Mouse (Mus musculus) left cerebral cortex, adult 8-10 months (tissue): ENCODE data around the gene Cald1. TPM values are rescaled to one million over a fixed set of nuclear protein-coding genes. Genes with fewer than 3 reads are reported as not detected.

Source experiments
- DNase-seq, 2 experiments: peaks; one replicate each; pipeline ENCODE4 v3.0.0; 2022; ENCODE audit warnings: low spot score in 2 of 2
- total RNA-seq, 4 experiments: library from RNA; stranded (reverse); gene quantifications; 2 replicates each; pipeline ENCODE4 v1.2.4; 2022

Gene Cald1
- 10 to 100 TPM; 18.9 to 22.6 (median 20.5) TPM for total RNA-seq

- DNase-seq = no peak
These were observed at the start of gene Cald1 for GRCm38 (mm10) chr6:34598121-34599065. Cald1 (plus strand) TSS chr6:34598500.

GRCm38 (mm10) chr6:34549017-34549416 is 49.3 kb upstream of the Cald1 start:
- no peak for DNase-seq

- no peak for DNase-seq
These were observed 45.7 kb upstream of the Cald1 start for GRCm38 (mm10) chr6:34552489-34553157.

GRCm38 (mm10) chr6:34554291-34554997 is 43.9 kb upstream of the Cald1 start:
- no peak for DNase-seq

GRCm38 (mm10) chr6:34559521-34559920 is 38.8 kb upstream of the Cald1 start:
- no peak for DNase-seq

GRCm38 (mm10) chr6:34565176-34565880 is 33.0 kb upstream of the Cald1 start:
- DNase-seq = no peak

GRCm38 (mm10) chr6:34567298-34567697 is 31.0 kb upstream of the Cald1 start:
- no peak for DNase-seq

- DNase-seq = no peak
These were observed 18.7 kb upstream of the Cald1 start for GRCm38 (mm10) chr6:34579504-34580068.

- DNase-seq = no peak
These were observed 14.9 kb upstream of the Cald1 start for GRCm38 (mm10) chr6:34583365-34583764.

- peak in 1 of 2 experiments; percentile 22 for DNase-seq
These were observed 10.2 kb upstream of the Cald1 start for GRCm38 (mm10) chr6:34588066-34588465.

GRCm38 (mm10) chr6:34590716-34591115 is 7.6 kb upstream of the Cald1 start:
- no peak for DNase-seq

GRCm38 (mm10) chr6:34593353-34593752 is 4.9 kb upstream of the Cald1 start:
- no peak for DNase-seq

- no peak for DNase-seq
These were observed 984 bp upstream of the Cald1 start for GRCm38 (mm10) chr6:34597316-34597715.

- DNase-seq = no peak
These were observed 871 bp downstream of the Cald1 start for GRCm38 (mm10) chr6:34599171-34599570.

- DNase-seq = no peak
These were observed 1.4 kb downstream of the Cald1 start for GRCm38 (mm10) chr6:34599631-34600111.

GRCm38 (mm10) chr6:34600850-34601249 is 2.5 kb downstream of the Cald1 start:
- DNase-seq = no peak

GRCm38 (mm10) chr6:34602091-34602490 is 3.8 kb downstream of the Cald1 start:
- DNase-seq = no peak

- no peak for DNase-seq
These were observed 8.1 kb downstream of the Cald1 start for GRCm38 (mm10) chr6:34606407-34606806.

- DNase-seq = no peak
These were observed 10.3 kb downstream of the Cald1 start for GRCm38 (mm10) chr6:34608603-34609002.
